Mouse (Mus musculus) forelimb bud, embryonic 11.5 days (tissue): ENCODE measurements around the gene Cp.
"Not testable (repeated sequence)": the region's sequence is repeated elsewhere in the genome, so short reads cannot be mapped to it uniquely, and the experiment has no call there.

Source experiments
- DNase-seq: peaks from one replicate; pipeline ENCODE4 v3.0.0-alpha.2; 2012; ENCODE audit warnings: low read depth, low spot score

Cp gene

GRCm38 (mm10) chr3:19956885-19957284, at the start of gene Cp:
TSS of gene Cp (plus strand) at chr3:19957054.
- DNase-seq = no peak

- no peak for DNase-seq
These were observed 8.3 kb upstream of the Cp start for GRCm38 (mm10) chr3:19948552-19948951.

GRCm38 (mm10) chr3:19949401-19949800, 7.5 kb upstream of the Cp start:
- not testable (repeated sequence) for DNase-seq

- DNase-seq = no peak
These were observed 3.4 kb upstream of the Cp start for GRCm38 (mm10) chr3:19953425-19953824.

GRCm38 (mm10) chr3:19953865-19954264, 3.0 kb upstream of the Cp start:
- no peak for DNase-seq

- DNase-seq = no peak
These were observed 1.2 kb downstream of the Cp start for GRCm38 (mm10) chr3:19958031-19958430.

- no peak for DNase-seq
These were observed 2.1 kb downstream of the Cp start for GRCm38 (mm10) chr3:19958983-19959382.

GRCm38 (mm10) chr3:19960570-19961114, 3.8 kb downstream of the Cp start:
- DNase-seq = no peak

GRCm38 (mm10) chr3:19961341-19961740, 4.5 kb downstream of the Cp start:
- no peak for DNase-seq

- DNase-seq = no peak
These were observed 6.1 kb downstream of the Cp start for GRCm38 (mm10) chr3:19962769-19963513.

- no peak for DNase-seq
These were observed 7.9 kb downstream of the Cp start for GRCm38 (mm10) chr3:19964625-19965188.

- DNase-seq = no peak
These were observed 8.4 kb downstream of the Cp start for GRCm38 (mm10) chr3:19965239-19965638.

GRCm38 (mm10) chr3:19966072-19966471, 9.2 kb downstream of the Cp start:
- DNase-seq = no peak

GRCm38 (mm10) chr3:19978474-19978873, 21.6 kb downstream of the Cp start:
- DNase-seq = no peak

GRCm38 (mm10) chr3:19981156-19981555, 24.3 kb downstream of the Cp start:
- no peak for DNase-seq

GRCm38 (mm10) chr3:19982846-19983245, 26.0 kb downstream of the Cp start:
- DNase-seq = no peak

GRCm38 (mm10) chr3:19986123-19986522, 29.3 kb downstream of the Cp start:
- no peak for DNase-seq

- DNase-seq = no peak
These were observed 33.2 kb downstream of the Cp start for GRCm38 (mm10) chr3:19990031-19990430.

- DNase-seq = no peak
These were observed 35.5 kb downstream of the Cp start for GRCm38 (mm10) chr3:19992388-19992787.

GRCm38 (mm10) chr3:19999551-19999950, 42.7 kb downstream of the Cp start:
- no peak for DNase-seq

GRCm38 (mm10) chr3:20000806-20001205, 44.0 kb downstream of the Cp start:
- no peak for DNase-seq

GRCm38 (mm10) chr3:20002786-20003185, 45.9 kb downstream of the Cp start:
- no peak for DNase-seq

- no peak for DNase-seq
These were observed 47.6 kb downstream of the Cp start for GRCm38 (mm10) chr3:20004422-20004821.
